Mouse (Mus musculus): ENCODE results near the gene Hgd. TPM values are rescaled to one million over a fixed set of nuclear protein-coding genes. Genes with fewer than 3 reads are reported as not detected.

Hgd gene
- polyA plus RNA-seq, 1 experiment from 2014 or later, result not detected

- Histone ChIP-seq H3K4me1 (ENCODE audit: control insufficient read depth, insufficient read depth, low read depth, low read length) (no peaks in the 10 kb centered on the region), H3K27ac (ENCODE audit: low read depth, low read length) (no peak overlapping the region), H3K4me2 (ENCODE audit: low read length) (no peak overlapping the region), H3K4me3 (ENCODE audit: low read length) (no peak overlapping the region), H3K27me3 (replicated peaks; ENCODE audit: control insufficient read depth, insufficient read depth, low read length) (no peaks in the 10 kb centered on the region), H3K9ac (ENCODE audit: low read depth, low read length) (no peak overlapping the region), H3K9me3 (ENCODE audit: control insufficient read depth, low read length) (no peaks in the 10 kb centered on the region), H3K36me3 (ENCODE audit: control insufficient read depth, insufficient read depth, low read length) (no peaks in the 10 kb centered on the region; the same call in 1 of the 2 replicates)
- no peak for ATAC-seq
- 95% methylated on average over 5 of the region's 5 CpGs for WGBS
These were observed 6.9 kb upstream of the Hgd start for GRCm38 (mm10) chr16:37573061-37573460.

- no peaks in the 10 kb centered on the region for H3K27me3 ChIP-seq (replicated peaks; ENCODE audit: control insufficient read depth, insufficient read depth, low read length)
- H3K4me3 ChIP-seq (ENCODE audit: low read length), result no peak overlapping the region
- H3K9ac ChIP-seq (ENCODE audit: low read depth, low read length), result no peak overlapping the region
- H3K9me3 ChIP-seq (ENCODE audit: control insufficient read depth, low read length), result no peaks in the 10 kb centered on the region
- H3K27ac ChIP-seq (ENCODE audit: low read depth, low read length), result no peak overlapping the region
- no peaks in the 10 kb centered on the region for H3K4me1 ChIP-seq (ENCODE audit: control insufficient read depth, insufficient read depth, low read depth, low read length)
- no peak overlapping the region for H3K4me2 ChIP-seq (ENCODE audit: low read length)
- 77% methylated on average over 3 of the region's 3 CpGs for WGBS
- H3K36me3 ChIP-seq (ENCODE audit: control insufficient read depth, insufficient read depth, low read length), result no peaks in the 10 kb centered on the region; the same call in 1 of the 2 replicates
- ATAC-seq, result no peak
These were observed 4.6 kb upstream of the Hgd start for GRCm38 (mm10) chr16:37575325-37575724.

GRCm38 (mm10) chr16:37579591-37579990 lies 362 bp upstream of the Hgd start:
- Histone ChIP-seq H3K27me3 (replicated peaks; ENCODE audit: control insufficient read depth, insufficient read depth, low read length) (no peaks in the 10 kb centered on the region), H3K4me3 (ENCODE audit: low read length) (no peak overlapping the region), H3K9me3 (ENCODE audit: control insufficient read depth, low read length) (no peaks in the 10 kb centered on the region), H3K27ac (ENCODE audit: low read depth, low read length) (no peak overlapping the region), H3K9ac (ENCODE audit: low read depth, low read length) (no peak overlapping the region), H3K36me3 (ENCODE audit: control insufficient read depth, insufficient read depth, low read length) (no peaks in the 10 kb centered on the region), H3K4me2 (ENCODE audit: low read length) (no peak overlapping the region), H3K4me1 (ENCODE audit: control insufficient read depth, insufficient read depth, low read depth, low read length) (peaks cover 9% of the 10 kb centered on the region)
- WGBS, result 81% methylated on average over 1 of the region's 1 CpGs
- no peak for ATAC-seq

- no peak overlapping the region for H3K4me3 ChIP-seq (ENCODE audit: low read length)
- H3K9ac ChIP-seq (ENCODE audit: low read depth, low read length), result no peak overlapping the region
- H3K27me3 ChIP-seq (replicated peaks; ENCODE audit: control insufficient read depth, insufficient read depth, low read length), result no peaks in the 10 kb centered on the region
- no peak overlapping the region for H3K27ac ChIP-seq (ENCODE audit: low read depth, low read length)
- H3K9me3 ChIP-seq (ENCODE audit: control insufficient read depth, low read length), result no peaks in the 10 kb centered on the region
- H3K4me2 ChIP-seq (ENCODE audit: low read length), result no peak overlapping the region
- ATAC-seq, result no peak
- peaks cover 9% of the 10 kb centered on the region for H3K4me1 ChIP-seq (ENCODE audit: control insufficient read depth, insufficient read depth, low read depth, low read length)
- no peaks in the 10 kb centered on the region for H3K36me3 ChIP-seq (ENCODE audit: control insufficient read depth, insufficient read depth, low read length)
- 88% methylated on average over 4 of the region's 4 CpGs for WGBS
These were observed 698 bp downstream of the Hgd start for GRCm38 (mm10) chr16:37580651-37581050.

- Histone ChIP-seq H3K9me3 (ENCODE audit: control insufficient read depth, low read length) (no peaks in the 10 kb centered on the region), H3K4me2 (ENCODE audit: low read length) (no peak overlapping the region), H3K27me3 (replicated peaks; ENCODE audit: control insufficient read depth, insufficient read depth, low read length) (no peaks in the 10 kb centered on the region), H3K4me1 (ENCODE audit: control insufficient read depth, insufficient read depth, low read depth, low read length) (peaks cover 9% of the 10 kb centered on the region), H3K4me3 (ENCODE audit: low read length) (no peak overlapping the region), H3K9ac (ENCODE audit: low read depth, low read length) (no peak overlapping the region), H3K36me3 (ENCODE audit: control insufficient read depth, insufficient read depth, low read length) (no peaks in the 10 kb centered on the region), H3K27ac (ENCODE audit: low read depth, low read length) (no peak overlapping the region)
- ATAC-seq, result no peak
- WGBS, result 43% methylated on average over 3 of the region's 3 CpGs
These were observed 1.9 kb downstream of the Hgd start for GRCm38 (mm10) chr16:37581901-37582300.

GRCm38 (mm10) chr16:37583306-37583705 lies 3.4 kb downstream of the Hgd start:
- no peaks in the 10 kb centered on the region for H3K9me3 ChIP-seq (ENCODE audit: control insufficient read depth, low read length)
- H3K4me1 ChIP-seq (ENCODE audit: control insufficient read depth, insufficient read depth, low read depth, low read length), result peaks cover 9% of the 10 kb centered on the region
- no peaks in the 10 kb centered on the region for H3K36me3 ChIP-seq (ENCODE audit: control insufficient read depth, insufficient read depth, low read length)
- peak overlapping the region; percentile 88; the same call in 1 of the 2 replicates for H3K27ac ChIP-seq (ENCODE audit: low read depth, low read length)
- no peaks in the 10 kb centered on the region for H3K27me3 ChIP-seq (replicated peaks; ENCODE audit: control insufficient read depth, insufficient read depth, low read length)
- no peak for ATAC-seq
- 69% methylated on average over 3 of the region's 3 CpGs for WGBS
- no peak overlapping the region for H3K9ac ChIP-seq (ENCODE audit: low read depth, low read length)
- no peak overlapping the region for H3K4me2 ChIP-seq (ENCODE audit: low read length)
- no peak overlapping the region for H3K4me3 ChIP-seq (ENCODE audit: low read length)

GRCm38 (mm10) chr16:37583801-37584200 lies 3.8 kb downstream of the Hgd start:
- Histone ChIP-seq H3K4me3 (ENCODE audit: low read length) (peak overlapping the region; percentile 29; the same call in 1 of the 2 replicates), H3K27me3 (replicated peaks; ENCODE audit: control insufficient read depth, insufficient read depth, low read length) (no peaks in the 10 kb centered on the region), H3K36me3 (ENCODE audit: control insufficient read depth, insufficient read depth, low read length) (no peaks in the 10 kb centered on the region), H3K4me2 (ENCODE audit: low read length) (peak overlapping the region; percentile 56), H3K9me3 (ENCODE audit: control insufficient read depth, low read length) (no peaks in the 10 kb centered on the region), H3K4me1 (ENCODE audit: control insufficient read depth, insufficient read depth, low read depth, low read length) (peaks cover 9% of the 10 kb centered on the region), H3K9ac (ENCODE audit: low read depth, low read length) (peak overlapping the region; percentile 62), H3K27ac (ENCODE audit: low read depth, low read length) (peak overlapping the region; percentile 88)
- no peak for ATAC-seq
- WGBS, result 23% methylated on average over 6 of the region's 6 CpGs

- Histone ChIP-seq H3K4me3 (ENCODE audit: low read length) (peak overlapping the region; percentile 29), H3K27ac (ENCODE audit: low read depth, low read length) (peak overlapping the region; percentile 88), H3K4me2 (ENCODE audit: low read length) (peak overlapping the region; percentile 56), H3K9ac (ENCODE audit: low read depth, low read length) (peak overlapping the region; percentile 62), H3K4me1 (ENCODE audit: control insufficient read depth, insufficient read depth, low read depth, low read length) (peaks cover 9% of the 10 kb centered on the region), H3K36me3 (ENCODE audit: control insufficient read depth, insufficient read depth, low read length) (no peaks in the 10 kb centered on the region), H3K27me3 (replicated peaks; ENCODE audit: control insufficient read depth, insufficient read depth, low read length) (no peaks in the 10 kb centered on the region), H3K9me3 (ENCODE audit: control insufficient read depth, low read length) (no peaks in the 10 kb centered on the region)
- WGBS, result 2% methylated on average over 25 of the region's 25 CpGs
- ATAC-seq, result peak; percentile 80
These were observed 4.5 kb downstream of the Hgd start for GRCm38 (mm10) chr16:37584218-37585035.

GRCm38 (mm10) chr16:37585129-37585563 lies 5.2 kb downstream of the Hgd start:
- peak overlapping the region; percentile 88 for H3K27ac ChIP-seq (ENCODE audit: low read depth, low read length)
- no peaks in the 10 kb centered on the region for H3K9me3 ChIP-seq (ENCODE audit: control insufficient read depth, low read length)
- peaks cover 9% of the 10 kb centered on the region for H3K4me1 ChIP-seq (ENCODE audit: control insufficient read depth, insufficient read depth, low read depth, low read length)
- H3K9ac ChIP-seq (ENCODE audit: low read depth, low read length), result no peak overlapping the region
- H3K4me2 ChIP-seq (ENCODE audit: low read length), result no peak overlapping the region; the same call in none of the 2 replicates
- H3K36me3 ChIP-seq (ENCODE audit: control insufficient read depth, insufficient read depth, low read length), result no peaks in the 10 kb centered on the region
- H3K27me3 ChIP-seq (replicated peaks; ENCODE audit: control insufficient read depth, insufficient read depth, low read length), result no peaks in the 10 kb centered on the region
- WGBS, result 42% methylated on average over 8 of the region's 8 CpGs
- H3K4me3 ChIP-seq (ENCODE audit: low read length), result no peak overlapping the region
- ATAC-seq, result peak; percentile 57

Data from hindbrain, embryonic 16.5 days (tissue).